Mouse (Mus musculus): ENCODE data around the gene Wdr46. TPM values are rescaled to one million over a fixed set of nuclear protein-coding genes. Genes with fewer than 3 reads are reported as not detected.

Wdr46 gene
- total RNA-seq, 2 experiments from 2014 or later, result 12.6 to 15.0 TPM

Other genes with a start within 250 kb of the Wdr46 start
- gene March2, start 222.0 kb upstream of the Wdr46 start, total RNA-seq (2021), result 10 to 100 TPM; 90.2 to 97.0 TPM
- 100 to 1,000 TPM; 328 to 372 TPM for gene Rab11b, start 180.1 kb upstream of the Wdr46 start, total RNA-seq (2021)
- 1 to 10 TPM; 3.3 to 4.8 TPM for gene Angptl4, start 158.8 kb upstream of the Wdr46 start, total RNA-seq (2021)
- gene Kank3, start 130.1 kb upstream of the Wdr46 start, total RNA-seq (2021), result 10 to 100 TPM; 27.0 to 44.8 TPM
- gene Rps28, start 116.1 kb upstream of the Wdr46 start, total RNA-seq (2021), result 100 to 1,000 TPM; 651 to 708 TPM
- 100 to 1,000 TPM; 212 to 213 TPM for gene Ndufa7, start 116.1 kb upstream of the Wdr46 start, total RNA-seq (2021)
- gene Cd320, start 97.6 kb upstream of the Wdr46 start, total RNA-seq (2021), result 10 to 100 TPM; 24.8 to 27.5 TPM
- gene Gm7029, start 66.8 kb upstream of the Wdr46 start, total RNA-seq (2021), result not detected
- gene Kifc1, start 50.0 kb upstream of the Wdr46 start, total RNA-seq (2021), result 1 to 10 TPM; 2.4 to 3.1 TPM
- gene Platr17, start 35.5 kb upstream of the Wdr46 start, total RNA-seq (2021), result under 1 TPM; 0.70 to 0.96 TPM
- gene Daxx, start 31.2 kb upstream of the Wdr46 start, total RNA-seq (2021), result 10 to 100 TPM; 29.9 to 32.9 TPM
- gene Tapbp, start 24.8 kb upstream of the Wdr46 start, total RNA-seq (2021), result 10 to 100 TPM; 35.0 to 38.3 TPM
- 10 to 100 TPM; 29.4 to 40.1 TPM for gene Zbtb22, start 24.8 kb upstream of the Wdr46 start, total RNA-seq (2021)
- 10 to 100 TPM; 46.9 to 71.0 TPM for gene Rgl2, start 11.1 kb upstream of the Wdr46 start, total RNA-seq (2021)
- gene Pfdn6, start 317 bp upstream of the Wdr46 start, total RNA-seq (2021), result 10 to 100 TPM; 96.1 to 98.3 TPM
- 1 to 10 TPM; 5.5 to 6.7 TPM for gene B3galt4, start 10.8 kb downstream of the Wdr46 start, total RNA-seq (2021)
- gene Vps52, start 15.2 kb downstream of the Wdr46 start, total RNA-seq (2021), result 10 to 100 TPM; 84.5 to 87.0 TPM
- gene Rps18, start 15.3 kb downstream of the Wdr46 start, total RNA-seq (2021), result 100 to 1,000 TPM; 291 to 302 TPM
- gene H2-K1, start 59.7 kb downstream of the Wdr46 start, total RNA-seq (2021), result 10 to 100 TPM; 17.2 to 19.3 TPM
- 10 to 100 TPM; 33.5 to 35.9 TPM for gene Ring1, start 84.0 kb downstream of the Wdr46 start, total RNA-seq (2021)
- gene H2-Ke6, start 87.4 kb downstream of the Wdr46 start, total RNA-seq (2021), result 10 to 100 TPM; 35.7 to 36.6 TPM
- gene Slc39a7, start 91.0 kb downstream of the Wdr46 start, total RNA-seq (2021), result 100 to 1,000 TPM; 101 to 105 TPM
- gene Rxrb, start 91.2 kb downstream of the Wdr46 start, total RNA-seq (2021), result 10 to 100 TPM; 81.9 to 87.8 TPM
- gene Col11a2, start 98.8 kb downstream of the Wdr46 start, total RNA-seq (2021), result 10 to 100 TPM; 15.1 to 16.3 TPM
- gene H2-Oa, start 151.7 kb downstream of the Wdr46 start, total RNA-seq (2021), result under 1 TPM in 1 of 2 experiments, not detected in 1; 0.79 TPM
- 10 to 100 TPM; 26.1 to 28.5 TPM for gene H2-DMa, start 178.9 kb downstream of the Wdr46 start, total RNA-seq (2021)
- gene Brd2, start 182.0 kb downstream of the Wdr46 start, total RNA-seq (2021), result 100 to 1,000 TPM; 183 to 189 TPM
- under 1 TPM; 0.59 to 0.93 TPM for gene H2-DMb2, start 202.6 kb downstream of the Wdr46 start, total RNA-seq (2021)
- 1 to 10 TPM in 1 of 2 experiments, under 1 TPM in 1; 0.94 to 1.1 TPM for gene H2-DMb1, start 212.4 kb downstream of the Wdr46 start, total RNA-seq (2021)
- gene Tap1, start 246.9 kb downstream of the Wdr46 start, total RNA-seq (2021), result 1 to 10 TPM; 1.9 to 2.0 TPM
- 1 to 10 TPM in 1 of 2 experiments, under 1 TPM in 1; 0.77 to 1.1 TPM for gene Psmb9, start 247.1 kb downstream of the Wdr46 start, total RNA-seq (2021)